Mouse (Mus musculus) spleen, postnatal 10 days (tissue): ENCODE data around the gene Spats2l.
A peak's percentile ranks its signal among the peaks of the same experiment; 100 is the strongest.

Experiments
- DNase-seq, 2 experiments: peaks; one replicate each; pipeline ENCODE4 v3.0.0; 2021 to 2022; ENCODE audit warnings: low spot score in 2 of 2

Gene Spats2l

GRCm38 (mm10) chr1:57969327-57970271, 195.6 kb downstream of the Spats2l start:
- DNase-seq: peak; percentile 92 to 96

GRCm38 (mm10) chr1:57971588-57971987, 197.6 kb downstream of the Spats2l start:
- no peak for DNase-seq

- DNase-seq: no peak
Measured at GRCm38 (mm10) chr1:57976860-57977259, 202.9 kb downstream of the Spats2l start.

- no peak for DNase-seq
Measured at GRCm38 (mm10) chr1:57989052-57989600, 215.2 kb downstream of the Spats2l start.

- no peak for DNase-seq
Measured at GRCm38 (mm10) chr1:57991277-57991676, 217.3 kb downstream of the Spats2l start.

- DNase-seq: peak; percentile 80 to 97
Measured at GRCm38 (mm10) chr1:57995432-57996132, 221.6 kb downstream of the Spats2l start, which contains the start of gene Sgo2a. TSS of gene Sgo2a (plus strand) at chr1:57995971.

GRCm38 (mm10) chr1:57996133-57996615, 222.2 kb downstream of the Spats2l start:
- no peak for DNase-seq
